Mouse (Mus musculus) limb, embryonic 14.5 days (tissue): ENCODE measurements around the gene Gdpgp1. TPM values are rescaled to one million over a fixed set of nuclear protein-coding genes. Genes with fewer than 3 reads are reported as not detected.

Experiments
- ATAC-seq: fragments of 200-750 bp; cut with Nextera tagmentation; 2 replicates; pipeline ENCODE4 v1.8.0; 2017; ENCODE audit warnings: low read depth, moderate number of reproducible peaks, moderate TSS enrichment; ENCODE audit not compliant: low FRiP score
- DNase-seq: peaks from one replicate; pipeline ENCODE4 v3.0.0-alpha.2; 2015; ENCODE audit warnings: low spot score
- H3K27ac ChIP-seq: fragments of 300-500 bp; sonication (generic); replicated peaks from 2 replicates; pipeline ENCODE4 v1.5.1; 2014; ENCODE audit warnings: low read depth, mild to moderate bottlenecking, low read length, moderate library complexity, mixed read lengths
- H3K27me3 ChIP-seq: fragments of 300-500 bp; sonication (generic); 2 replicates; pipeline ENCODE4 v1.6.1; 2014; ENCODE audit warnings: low read length, mixed read lengths; ENCODE audit not compliant: control insufficient read depth, insufficient read depth
- H3K36me3 ChIP-seq: fragments of 300-500 bp; sonication (generic); 2 replicates; pipeline ENCODE4 v1.6.1; 2014; ENCODE audit warnings: mild to moderate bottlenecking, low read length, moderate library complexity, mixed read lengths; ENCODE audit not compliant: control insufficient read depth, insufficient read depth
- H3K4me1 ChIP-seq: fragments of 300-500 bp; sonication (generic); 2 replicates; pipeline ENCODE4 v1.6.1; 2014; ENCODE audit warnings: antibody characterized with exemption, low read length, mixed read lengths; ENCODE audit not compliant: control insufficient read depth, insufficient read depth
- H3K4me2 ChIP-seq: fragments of 300-500 bp; sonication (generic); replicated peaks from 2 replicates; pipeline ENCODE4 v1.6.1; 2014; ENCODE audit warnings: low read depth, mild to moderate bottlenecking, low read length, moderate library complexity; ENCODE audit not compliant: severe bottlenecking
- H3K4me3 ChIP-seq: fragments of 300-500 bp; sonication (generic); replicated peaks from 2 replicates; pipeline ENCODE4 v1.5.1; 2014; ENCODE audit warnings: low read length
- H3K9ac ChIP-seq: fragments of 300-500 bp; sonication (generic); 2 replicates; pipeline ENCODE4 v1.6.1; 2014; ENCODE audit warnings: mild to moderate bottlenecking, low read depth, low read length, moderate library complexity; ENCODE audit not compliant: severe bottlenecking
- H3K9me3 ChIP-seq: fragments of 300-500 bp; sonication (generic); 2 replicates; pipeline ENCODE4 v1.6.1; 2016; ENCODE audit warnings: low read length; ENCODE audit not compliant: control insufficient read depth
- POLR2A ChIP-seq: fragments of 200-500 bp; IDR thresholded peaks from 2 replicates; pipeline ENCODE4 v1.8.0; 2012; ENCODE audit warnings: inconsistent platforms, mild to moderate bottlenecking, moderate library complexity, borderline replicate concordance; ENCODE audit not compliant: insufficient read depth, insufficient read length; ENCODE audit errors: extremely low read depth
- WGBS: fragments of 180-500 bp; shearing (Covaris S2); extraction: QIAGEN DNeasy Blood & Tissue Kit; methylation state at CpG from one replicate; pipeline ENCODE4 v1.1.7; 2014; 5-methylcytosine and 5-hydroxymethylcytosine counted together
- polyA plus RNA-seq, 2 experiments: library from polyadenylated mRNA; depleted of rRNA in 1 of 2; stranded (reverse) in 1 of 2; unstranded in 1 of 2; fragments of >200 nt; fragmentation: Nextera tagmentation in 1 of 2; extraction: Ambion mirVana in 1 of 2; gene quantifications; 2 replicates each; pipeline versions ENCODE4 v1.2.1 to v1.2.3; 2012 to 2014

The Gdpgp1 gene
- polyA plus RNA-seq, 2 experiments: 2.0 to 2.1 TPM

DNA sequence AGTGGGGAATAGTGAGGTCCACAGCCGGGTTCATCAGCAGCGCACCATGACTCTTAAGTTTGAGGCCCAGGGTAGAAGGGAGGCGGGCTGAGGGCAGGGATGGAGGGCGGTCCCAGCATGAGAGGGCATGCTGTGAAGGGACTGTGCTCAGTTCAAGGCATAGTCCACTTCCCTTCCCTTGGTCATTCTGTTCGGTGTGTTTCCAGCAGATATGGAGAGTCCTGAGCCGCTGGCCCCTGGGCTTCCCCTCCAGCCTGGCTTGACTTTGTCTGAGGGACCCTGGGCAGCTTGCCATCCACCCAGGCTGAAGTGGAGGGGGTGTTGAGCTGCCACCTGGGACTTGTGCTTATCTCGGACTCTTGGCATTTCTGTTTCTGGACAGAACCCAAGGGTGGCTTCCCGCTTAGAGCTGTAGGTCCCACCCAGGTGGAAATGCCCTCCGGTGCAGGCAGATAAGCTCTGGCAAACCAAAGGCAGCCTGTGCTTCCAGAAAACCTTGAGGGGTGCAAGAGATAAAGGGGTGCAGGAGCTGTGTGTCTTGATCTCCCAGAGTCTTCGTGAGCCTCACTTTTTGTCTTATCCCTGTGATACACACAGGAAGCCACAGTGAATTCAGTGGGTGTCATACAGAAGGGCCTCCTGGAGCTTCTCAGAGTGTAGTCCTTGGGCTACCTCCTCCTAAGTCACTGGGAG lies 23.8 kb upstream of the Gdpgp1 start:
- 77% methylated on average over 10 of the region's 10 CpGs for WGBS
- no peaks in the 10 kb centered on the region for H3K27me3 ChIP-seq
- peaks cover 21% of the 10 kb centered on the region for H3K4me1 ChIP-seq
- peaks cover 12% of the 10 kb centered on the region; the same call in 1 of the 2 replicates for H3K36me3 ChIP-seq
- H3K9me3 ChIP-seq: no peaks in the 10 kb centered on the region
- no peak for TF ChIP-seq POLR2A
- no peak overlapping the region for H3K4me2 ChIP-seq
- H3K9ac ChIP-seq: no peak overlapping the region
- no peak overlapping the region; the same call in 1 of the 2 replicates for H3K27ac ChIP-seq
- DNase-seq: no peak
- ATAC-seq: no peak
- H3K4me3 ChIP-seq: no peak overlapping the region

DNA sequence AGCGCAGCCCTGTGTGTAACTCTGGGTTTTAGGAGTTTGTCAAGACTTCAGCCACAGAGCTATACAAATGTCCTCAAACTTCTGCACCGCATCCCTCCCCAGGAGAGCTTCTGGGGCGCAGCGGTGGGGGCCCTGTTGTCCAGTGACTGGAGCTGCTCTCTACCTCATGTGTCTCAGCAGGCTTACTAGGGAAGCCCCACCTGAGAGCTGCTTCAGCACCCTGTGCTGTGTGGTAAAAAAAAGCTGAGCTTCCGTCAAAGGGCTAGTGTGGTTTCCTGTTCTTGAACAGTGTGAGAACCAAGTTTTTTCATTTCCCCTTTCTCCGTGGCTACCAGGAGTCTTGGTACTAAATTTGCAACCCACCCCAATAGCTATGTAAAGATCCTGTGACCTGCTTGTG lies 23.0 kb upstream of the Gdpgp1 start:
- 66% methylated on average over 6 of the region's 6 CpGs for WGBS
- Histone ChIP-seq H3K4me2 (no peak overlapping the region), H3K27ac (no peak overlapping the region), H3K36me3 (peaks cover 19% of the 10 kb centered on the region; the same call in 1 of the 2 replicates), H3K9ac (no peak overlapping the region), H3K9me3 (no peaks in the 10 kb centered on the region), H3K27me3 (no peaks in the 10 kb centered on the region), H3K4me3 (no peak overlapping the region), H3K4me1 (peaks cover 21% of the 10 kb centered on the region)
- DNase-seq (no peak), ATAC-seq (no peak)
- no peak for TF ChIP-seq POLR2A

DNA sequence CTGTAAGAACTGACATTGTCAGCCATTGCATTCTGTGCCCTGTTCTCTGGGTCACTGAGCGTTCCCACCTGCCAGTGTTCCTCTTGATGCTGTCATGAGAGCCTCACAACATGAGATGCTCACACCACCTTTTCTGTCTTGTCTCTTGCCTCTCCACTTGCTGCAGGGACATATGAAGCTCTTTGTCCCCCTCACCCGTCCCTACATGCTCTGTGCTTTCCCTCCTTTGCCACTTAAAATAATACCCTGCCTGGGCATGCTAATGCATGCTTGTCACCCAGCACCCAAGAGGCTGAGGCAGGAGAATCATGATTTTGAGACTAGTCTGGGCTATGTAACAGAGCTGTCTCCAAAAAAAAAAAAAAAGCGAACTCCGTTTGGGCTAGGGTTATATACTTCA lies 21.7 kb upstream of the Gdpgp1 start:
- ATAC-seq: no peak
- no peak overlapping the region for H3K9ac ChIP-seq
- peaks cover 21% of the 10 kb centered on the region for H3K4me1 ChIP-seq
- DNase-seq: no peak
- H3K27ac ChIP-seq: no peak overlapping the region
- H3K27me3 ChIP-seq: no peaks in the 10 kb centered on the region
- peaks cover 24% of the 10 kb centered on the region; the same call in 1 of the 2 replicates for H3K36me3 ChIP-seq
- H3K4me3 ChIP-seq: no peak overlapping the region
- H3K4me2 ChIP-seq: no peak overlapping the region
- TF ChIP-seq POLR2A: no peak
- 87% methylated on average over 4 of the region's 4 CpGs for WGBS
- no peaks in the 10 kb centered on the region for H3K9me3 ChIP-seq

DNA sequence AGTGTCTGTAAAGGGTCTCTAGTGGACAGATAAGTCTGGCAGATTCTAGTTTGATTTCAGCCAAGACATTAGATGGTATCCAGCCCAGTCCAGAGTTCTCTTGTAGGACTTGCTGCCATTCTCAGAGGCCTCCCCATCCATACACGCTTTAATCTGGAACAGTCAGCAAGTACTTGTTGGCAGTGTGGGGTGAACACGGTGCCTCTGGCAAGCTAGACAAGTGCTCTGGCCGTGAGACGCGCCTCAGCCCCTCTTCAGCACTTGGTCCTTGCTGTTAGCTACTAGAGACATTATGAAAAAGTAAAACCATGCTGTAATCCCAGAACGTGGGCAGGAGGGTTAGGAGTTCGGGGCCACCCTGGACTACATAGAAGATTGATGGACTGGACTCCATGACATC lies 19.1 kb upstream of the Gdpgp1 start:
- no peak for TF ChIP-seq POLR2A
- no peak for ATAC-seq
- no peak overlapping the region for H3K4me2 ChIP-seq
- no peak overlapping the region for H3K9ac ChIP-seq
- 88% methylated on average over 7 of the region's 7 CpGs for WGBS
- no peak overlapping the region for H3K27ac ChIP-seq
- peaks cover 10% of the 10 kb centered on the region for H3K4me1 ChIP-seq
- H3K4me3 ChIP-seq: no peak overlapping the region
- H3K9me3 ChIP-seq: no peaks in the 10 kb centered on the region
- no peak for DNase-seq
- peaks cover 45% of the 10 kb centered on the region for H3K36me3 ChIP-seq
- H3K27me3 ChIP-seq: no peaks in the 10 kb centered on the region

DNA sequence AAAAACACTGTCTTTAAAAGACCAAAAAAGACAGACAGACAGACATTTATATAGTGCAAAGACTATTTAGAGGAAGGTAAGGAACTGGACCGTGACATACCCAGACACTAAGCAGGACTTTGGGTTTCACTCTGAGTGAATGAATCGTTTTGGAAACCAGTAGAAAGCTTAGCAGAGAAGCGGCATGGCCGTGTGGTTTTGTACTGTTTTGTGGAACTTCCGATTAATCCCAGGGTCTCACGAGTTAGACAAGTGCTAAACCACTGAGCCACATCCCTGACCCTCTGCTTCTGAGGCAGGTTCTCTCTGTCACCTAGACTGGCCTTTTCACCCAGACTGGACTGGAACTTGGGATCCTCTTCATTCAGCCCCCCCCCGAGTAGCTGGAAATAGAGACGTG lies 18.2 kb upstream of the Gdpgp1 start:
- 82% methylated on average over 8 of the region's 8 CpGs for WGBS

More for the DNA sequence above, 18.2 kb upstream of the Gdpgp1 start:
- no peak overlapping the region for H3K4me2 ChIP-seq
- H3K9me3 ChIP-seq: no peaks in the 10 kb centered on the region
- H3K9ac ChIP-seq: no peak overlapping the region
- H3K36me3 ChIP-seq: peaks cover 53% of the 10 kb centered on the region
- peaks cover 3% of the 10 kb centered on the region for H3K4me1 ChIP-seq
- ATAC-seq: no peak
- DNase-seq: no peak
- H3K4me3 ChIP-seq: no peak overlapping the region
- H3K27me3 ChIP-seq: no peaks in the 10 kb centered on the region
- H3K27ac ChIP-seq: no peak overlapping the region
- TF ChIP-seq POLR2A: no peak
